Mouse (Mus musculus): ENCODE data around the gene 6820408C15Rik. TPM values are rescaled to one million over a fixed set of nuclear protein-coding genes. Genes with fewer than 3 reads are reported as not detected.

The 6820408C15Rik gene
- 0.24 and 0.59 TPM in 2 replicates for polyA plus RNA-seq (2016; fragmentation: Nextera tagmentation; extraction: Ambion mirVana)

- Histone ChIP-seq H3K9me3 (peaks cover 16% of the 10 kb centered on the region; the same call in 1 of the 2 replicates), H3K27ac (peak within 1 kb of the TSS; percentile 99), H3K9ac (replicated peaks) (peak within 1 kb of the TSS; percentile 99), H3K27me3 (no peaks in the 10 kb centered on the region), H3K36me3 (no peaks in the 10 kb centered on the region), H3K4me1 (replicated peaks) (peaks cover 30% of the 10 kb centered on the region), H3K4me3 (replicated peaks) (peak within 1 kb of the TSS; percentile 89), H3K4me2 (peak within 1 kb of the TSS; percentile 95)
- 23% methylated on average over 4 of the region's 4 CpGs for WGBS
- no peak for ATAC-seq (ENCODE audit: insufficient number of reproducible peaks, insufficient read depth, low FRiP score, low TSS enrichment, low read depth)
These were observed at the start of gene 6820408C15Rik for GRCm38 (mm10) chr2:152415287-152415686. 6820408C15Rik (plus strand) TSS chr2:152415587.

- ATAC-seq (ENCODE audit: insufficient number of reproducible peaks, insufficient read depth, low FRiP score, low TSS enrichment, low read depth): no peak
- WGBS: 75% methylated on average over 5 of the region's 5 CpGs
These were observed 47.5 kb upstream of the 6820408C15Rik start for GRCm38 (mm10) chr2:152367917-152368316.

DNA sequence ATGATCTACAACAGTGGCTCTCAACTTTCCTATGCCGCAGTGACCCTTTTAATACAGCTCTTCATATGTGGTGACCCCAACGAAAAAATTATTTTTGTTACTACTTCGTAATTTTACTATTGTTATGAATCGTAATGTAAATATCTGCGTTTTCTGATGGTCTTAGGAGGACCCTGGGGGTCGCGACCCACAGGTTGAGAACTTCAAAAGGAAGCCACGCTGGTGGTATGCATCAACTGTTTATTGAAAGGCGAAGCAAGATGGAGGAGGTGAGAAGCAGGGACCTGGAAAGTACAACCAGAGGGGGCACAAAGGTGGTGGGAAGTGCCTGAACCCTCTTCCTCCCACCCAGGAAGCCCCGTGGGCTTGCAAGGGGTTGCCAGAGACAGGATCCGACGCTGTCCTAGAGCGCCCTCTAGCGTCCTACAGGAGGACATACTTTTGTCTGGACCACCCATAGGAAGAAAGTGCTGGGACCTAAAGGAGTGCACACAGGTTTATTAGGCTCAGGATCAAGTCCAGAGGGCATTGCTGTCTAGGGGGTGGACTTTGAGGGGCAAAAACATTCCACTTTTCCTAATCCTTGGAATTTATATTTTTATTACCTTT is 46.8 kb upstream of the 6820408C15Rik start:
- H3K9ac ChIP-seq (replicated peaks): no peak overlapping the region
- H3K27ac ChIP-seq: no peak overlapping the region
- peak overlapping the region; percentile 31; the same call in 1 of the 2 replicates for H3K4me2 ChIP-seq
- peak; percentile 40; the same call in 1 of the 2 replicates for ATAC-seq (ENCODE audit: insufficient number of reproducible peaks, insufficient read depth, low FRiP score, low TSS enrichment, low read depth)
- peaks cover 7% of the 10 kb centered on the region; the same call in 1 of the 2 replicates for H3K27me3 ChIP-seq
- no peaks in the 10 kb centered on the region for H3K9me3 ChIP-seq
- H3K4me1 ChIP-seq (replicated peaks): peaks cover 2% of the 10 kb centered on the region
- H3K4me3 ChIP-seq (replicated peaks): no peak overlapping the region
- no peaks in the 10 kb centered on the region for H3K36me3 ChIP-seq
- 31% methylated on average over 14 of the region's 14 CpGs for WGBS

More at GRCm38 (mm10) chr2:152367917-152368316, 47.5 kb upstream of the 6820408C15Rik start:
- H3K36me3 ChIP-seq: no peaks in the 10 kb centered on the region
- H3K4me2 ChIP-seq: no peak overlapping the region
- no peak overlapping the region for H3K4me3 ChIP-seq (replicated peaks)
- H3K27me3 ChIP-seq: peaks cover 7% of the 10 kb centered on the region; the same call in 1 of the 2 replicates
- no peak overlapping the region for H3K9ac ChIP-seq (replicated peaks)
- H3K9me3 ChIP-seq: no peaks in the 10 kb centered on the region
- peaks cover 2% of the 10 kb centered on the region for H3K4me1 ChIP-seq (replicated peaks)
- H3K27ac ChIP-seq: no peak overlapping the region

- Histone ChIP-seq H3K9ac (replicated peaks) (no peak overlapping the region), H3K4me1 (replicated peaks) (peaks cover 23% of the 10 kb centered on the region), H3K36me3 (no peaks in the 10 kb centered on the region), H3K27me3 (peaks cover 23% of the 10 kb centered on the region), H3K9me3 (no peaks in the 10 kb centered on the region), H3K27ac (no peak overlapping the region), H3K4me2 (no peak overlapping the region), H3K4me3 (replicated peaks) (no peak overlapping the region)
- no peak for ATAC-seq (ENCODE audit: insufficient number of reproducible peaks, insufficient read depth, low FRiP score, low TSS enrichment, low read depth)
- 83% methylated on average over 7 of the region's 7 CpGs for WGBS
These were observed 43.3 kb upstream of the 6820408C15Rik start for GRCm38 (mm10) chr2:152372104-152372503.

- no peak for ATAC-seq (ENCODE audit: insufficient number of reproducible peaks, insufficient read depth, low FRiP score, low TSS enrichment, low read depth)
- no peak overlapping the region for H3K4me2 ChIP-seq
- H3K9ac ChIP-seq (replicated peaks): no peak overlapping the region
- H3K27ac ChIP-seq: no peak overlapping the region
- no peaks in the 10 kb centered on the region for H3K9me3 ChIP-seq
- no peaks in the 10 kb centered on the region for H3K36me3 ChIP-seq
- 62% methylated on average over 4 of the region's 4 CpGs for WGBS
- no peak overlapping the region for H3K4me3 ChIP-seq (replicated peaks)
- H3K4me1 ChIP-seq (replicated peaks): peaks cover 23% of the 10 kb centered on the region
- H3K27me3 ChIP-seq: peaks cover 28% of the 10 kb centered on the region
These were observed 42.7 kb upstream of the 6820408C15Rik start for GRCm38 (mm10) chr2:152372661-152373060.

- Histone ChIP-seq H3K27me3 (peaks cover 29% of the 10 kb centered on the region), H3K4me1 (replicated peaks) (peaks cover 23% of the 10 kb centered on the region), H3K4me3 (replicated peaks) (no peak overlapping the region), H3K27ac (no peak overlapping the region), H3K9me3 (no peaks in the 10 kb centered on the region), H3K36me3 (no peaks in the 10 kb centered on the region), H3K9ac (replicated peaks) (no peak overlapping the region), H3K4me2 (no peak overlapping the region)
- no peak for ATAC-seq (ENCODE audit: insufficient number of reproducible peaks, insufficient read depth, low FRiP score, low TSS enrichment, low read depth)
- 86% methylated on average over 9 of the region's 9 CpGs for WGBS
These were observed 41.8 kb upstream of the 6820408C15Rik start for GRCm38 (mm10) chr2:152373547-152373946.

- Histone ChIP-seq H3K4me1 (replicated peaks) (peaks cover 21% of the 10 kb centered on the region), H3K27me3 (peaks cover 22% of the 10 kb centered on the region), H3K4me3 (replicated peaks) (peak overlapping the region; percentile 33), H3K9me3 (no peaks in the 10 kb centered on the region), H3K4me2 (peak overlapping the region; percentile 62), H3K36me3 (no peaks in the 10 kb centered on the region), H3K9ac (replicated peaks) (peak overlapping the region; percentile 53), H3K27ac (peak overlapping the region; percentile 29; the same call in 1 of the 2 replicates)
- 3% methylated on average over 21 of the region's 21 CpGs for WGBS
- ATAC-seq (ENCODE audit: insufficient number of reproducible peaks, insufficient read depth, low FRiP score, low TSS enrichment, low read depth): peak; percentile 23; the same call in 1 of the 2 replicates
These were observed 39.6 kb upstream of the 6820408C15Rik start for GRCm38 (mm10) chr2:152375652-152376344.

DNA sequence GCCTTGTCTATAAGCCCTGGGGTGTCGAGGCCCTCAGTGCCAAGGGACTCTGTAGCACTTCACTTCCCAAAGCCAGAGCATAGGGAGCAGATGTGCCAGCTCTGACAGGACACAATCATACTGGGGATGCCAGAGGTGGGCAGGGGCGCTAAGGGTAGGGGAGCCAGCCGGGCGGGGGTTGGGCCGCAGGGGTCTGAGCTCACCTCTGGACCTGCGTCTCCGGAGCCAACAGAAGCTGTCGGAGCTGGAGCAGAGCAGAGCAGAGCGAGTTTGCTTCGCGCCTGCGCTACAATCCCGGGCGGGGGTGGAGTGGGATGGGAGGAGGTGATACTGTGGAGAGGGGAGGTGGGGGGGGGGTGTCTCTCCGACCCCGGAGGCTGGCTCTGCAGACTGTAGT is 39.0 kb upstream of the 6820408C15Rik start, which contains the start of gene Nrsn2:
Gene Nrsn2, minus strand, starts transcription at position 294 of the 397 bp plus-strand sequence.
- H3K9ac ChIP-seq (replicated peaks): peak within 1 kb of the TSS; percentile 53
- no peaks in the 10 kb centered on the region for H3K36me3 ChIP-seq
- ATAC-seq (ENCODE audit: insufficient number of reproducible peaks, insufficient read depth, low FRiP score, low TSS enrichment, low read depth): peak; percentile 64
- peaks cover 22% of the 10 kb centered on the region for H3K27me3 ChIP-seq
- WGBS: 3% methylated on average over 16 of the region's 16 CpGs
- no peaks in the 10 kb centered on the region for H3K9me3 ChIP-seq
- H3K27ac ChIP-seq: peak within 1 kb of the TSS; percentile 29; the same call in 1 of the 2 replicates
- peaks cover 21% of the 10 kb centered on the region for H3K4me1 ChIP-seq (replicated peaks)
- peak within 1 kb of the TSS; percentile 62 for H3K4me2 ChIP-seq
- peak within 1 kb of the TSS; percentile 33 for H3K4me3 ChIP-seq (replicated peaks)

DNA sequence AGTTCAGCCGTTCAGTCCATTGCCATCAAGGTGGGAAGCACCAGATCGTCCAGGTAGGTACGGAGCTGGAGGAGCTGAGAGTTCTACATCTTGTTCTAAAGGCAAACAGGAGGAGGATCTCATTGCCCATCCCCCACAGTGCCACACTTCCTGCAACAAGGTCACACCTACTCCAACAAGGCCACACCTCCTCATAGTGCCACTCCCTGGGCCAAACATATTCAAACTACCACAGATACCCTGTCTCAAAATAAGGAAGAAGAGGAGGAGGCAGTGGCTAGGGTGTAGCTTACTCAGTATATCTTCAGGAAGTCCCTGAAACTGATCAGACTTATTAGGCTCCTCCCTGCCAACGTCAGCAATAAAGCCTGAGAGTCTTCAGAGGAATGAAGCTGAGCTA is 31.2 kb upstream of the 6820408C15Rik start:
- Histone ChIP-seq H3K4me2 (no peak overlapping the region), H3K36me3 (no peaks in the 10 kb centered on the region), H3K9ac (replicated peaks) (no peak overlapping the region), H3K27me3 (no peaks in the 10 kb centered on the region), H3K9me3 (no peaks in the 10 kb centered on the region), H3K27ac (no peak overlapping the region), H3K4me3 (replicated peaks) (no peak overlapping the region), H3K4me1 (replicated peaks) (no peaks in the 10 kb centered on the region)
- ATAC-seq (ENCODE audit: insufficient number of reproducible peaks, insufficient read depth, low FRiP score, low TSS enrichment, low read depth): no peak
- WGBS: 85% methylated on average over 4 of the region's 4 CpGs

DNA sequence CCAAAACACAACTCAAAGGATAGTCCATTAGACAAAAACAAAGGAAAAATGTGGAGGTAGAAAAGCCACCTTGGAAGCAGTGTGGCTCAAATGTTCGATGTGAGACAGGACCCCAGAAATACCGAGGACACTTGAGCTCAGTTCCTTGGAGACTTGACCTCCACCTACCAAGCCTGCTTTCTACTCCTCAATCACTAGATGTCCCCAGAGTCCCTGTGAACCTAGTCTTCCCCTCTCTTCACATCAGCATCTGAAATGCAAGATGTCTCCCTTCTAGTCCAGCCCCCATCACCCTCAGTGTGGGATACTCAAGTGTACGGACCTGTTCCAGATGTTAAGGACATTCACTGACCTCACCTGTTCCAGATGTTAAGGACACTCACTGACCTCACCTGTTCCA is 22.6 kb upstream of the 6820408C15Rik start:
- Histone ChIP-seq H3K4me1 (replicated peaks) (peaks cover 26% of the 10 kb centered on the region), H3K4me3 (replicated peaks) (no peak overlapping the region), H3K27ac (no peak overlapping the region), H3K9me3 (no peaks in the 10 kb centered on the region), H3K9ac (replicated peaks) (no peak overlapping the region), H3K36me3 (peaks cover 21% of the 10 kb centered on the region), H3K4me2 (no peak overlapping the region), H3K27me3 (no peaks in the 10 kb centered on the region)
- ATAC-seq (ENCODE audit: insufficient number of reproducible peaks, insufficient read depth, low FRiP score, low TSS enrichment, low read depth): no peak
- WGBS: 28% methylated on average over 3 of the region's 3 CpGs

GRCm38 (mm10) chr2:152393225-152394017 is 22.0 kb upstream of the 6820408C15Rik start:
- no peak for ATAC-seq (ENCODE audit: insufficient number of reproducible peaks, insufficient read depth, low FRiP score, low TSS enrichment, low read depth)
- H3K4me1 ChIP-seq (replicated peaks): peaks cover 26% of the 10 kb centered on the region
- no peaks in the 10 kb centered on the region for H3K9me3 ChIP-seq
- H3K4me3 ChIP-seq (replicated peaks): peak overlapping the region; percentile 96
- peak overlapping the region; percentile 96 for H3K4me2 ChIP-seq
- no peaks in the 10 kb centered on the region for H3K27me3 ChIP-seq
- peak overlapping the region; percentile 45; the same call in 1 of the 2 replicates for H3K27ac ChIP-seq
- H3K9ac ChIP-seq (replicated peaks): no peak overlapping the region
- peaks cover 21% of the 10 kb centered on the region for H3K36me3 ChIP-seq
- 45% methylated on average over 9 of the region's 9 CpGs for WGBS

Measured in limb, embryonic 12.5 days (tissue).